Mouse (Mus musculus) lung, embryonic 16.5 days (tissue): Measurements from ENCODE around the gene Pprc1. TPM values are rescaled to one million over a fixed set of nuclear protein-coding genes. Genes with fewer than 3 reads are reported as not detected.

ENCODE experiments used
- ATAC-seq: fragments of 200-750 bp; cut with Nextera tagmentation; 2 replicates; pipeline ENCODE4 v1.8.0; 2017; ENCODE audit warnings: low read depth, mild to moderate bottlenecking, moderate library complexity
- H3K27ac ChIP-seq: fragments of 300-500 bp; sonication (generic); 2 replicates; pipeline ENCODE4 v1.5.1; 2014; ENCODE audit warnings: mild to moderate bottlenecking, control low read depth, low read length
- H3K27me3 ChIP-seq: fragments of 300-500 bp; sonication (generic); 2 replicates; pipeline ENCODE4 v1.6.1; 2014; ENCODE audit warnings: low read depth, low read length, mixed read lengths; ENCODE audit not compliant: control insufficient read depth, insufficient read depth
- H3K36me3 ChIP-seq: fragments of 300-500 bp; sonication (generic); 2 replicates; pipeline ENCODE4 v1.6.1; 2014; ENCODE audit warnings: low read length; ENCODE audit not compliant: control insufficient read depth, insufficient read depth
- H3K4me1 ChIP-seq: fragments of 300-500 bp; sonication (generic); replicated peaks from 2 replicates; pipeline ENCODE4 v1.6.1; 2014; ENCODE audit warnings: low read length, mixed read lengths; ENCODE audit not compliant: control insufficient read depth, insufficient read depth
- H3K4me2 ChIP-seq: fragments of 300-500 bp; sonication (generic); 2 replicates; pipeline ENCODE4 v1.6.1; 2014; ENCODE audit warnings: low read depth, low read length, control low read depth
- H3K4me3 ChIP-seq: fragments of 300-500 bp; sonication (generic); 2 replicates; pipeline ENCODE4 v1.5.1; 2014; ENCODE audit warnings: mild to moderate bottlenecking, low read length, control low read depth
- H3K9ac ChIP-seq: fragments of 300-500 bp; sonication (generic); 2 replicates; pipeline ENCODE4 v1.6.1; 2014; ENCODE audit warnings: low read length, control low read depth
- H3K9me3 ChIP-seq: fragments of 300-500 bp; sonication (generic); 2 replicates; pipeline ENCODE4 v1.6.1; 2016; ENCODE audit warnings: low read length; ENCODE audit not compliant: control insufficient read depth
- WGBS: fragments of 180-500 bp; shearing (Covaris S2); extraction: QIAGEN DNeasy Blood & Tissue Kit; methylation state at CpG from one replicate; pipeline ENCODE4 v1.1.7; 2014; 5-methylcytosine and 5-hydroxymethylcytosine counted together
- polyA plus RNA-seq: library from polyadenylated mRNA; unstranded; fragments of >200 nt; fragmentation: Nextera tagmentation; extraction: Ambion mirVana; gene quantifications from 2 replicates; pipeline ENCODE4 v1.2.1, GENCODE M21; 2015

Gene Pprc1
- polyA plus RNA-seq, 1 experiment from 2014 or later, result 27.0 TPM

DNA sequence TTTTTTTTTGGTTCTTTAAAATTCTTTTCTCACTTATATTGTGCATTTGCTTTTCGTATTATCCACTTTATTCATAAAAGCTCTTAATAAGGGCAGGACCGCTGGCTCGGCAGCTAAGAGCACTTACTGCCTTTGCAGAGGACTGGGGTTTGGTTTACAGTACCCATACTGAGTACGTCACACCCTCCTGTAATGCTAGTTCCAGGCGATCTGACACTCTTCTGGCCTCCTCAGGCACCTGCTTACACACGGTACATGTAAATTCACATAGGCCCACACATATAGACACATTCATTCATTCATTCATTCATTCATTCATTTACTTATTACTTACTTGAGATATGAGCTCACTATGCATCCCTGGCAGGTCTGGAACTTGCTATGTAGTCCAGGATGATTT is 76.2 kb downstream of the Pprc1 start:
- Histone ChIP-seq H3K4me3 (no peak overlapping the region), H3K27me3 (no peaks in the 10 kb centered on the region), H3K4me1 (no peaks in the 10 kb centered on the region), H3K27ac (no peak overlapping the region), H3K36me3 (no peaks in the 10 kb centered on the region), H3K4me2 (no peak overlapping the region), H3K9ac (no peak overlapping the region), H3K9me3 (no peaks in the 10 kb centered on the region)
- 49% methylated on average over 6 of the region's 6 CpGs for WGBS
- 0 out of 2 replicates have a peak, but pooled peaks have one; percentile 51 for ATAC-seq

Other genes with a start within 250 kb of the Pprc1 start
- 1.7 and 1.9 TPM in 2 replicates for gene Kcnip2, start 228.8 kb upstream of the Pprc1 start, polyA plus RNA-seq
- gene Armh3, start 46.4 kb upstream of the Pprc1 start, polyA plus RNA-seq, result 16.9 and 18.0 TPM in 2 replicates
- 10.2 and 11.1 TPM in 2 replicates for gene Hps6, start 41.4 kb upstream of the Pprc1 start, polyA plus RNA-seq
- gene Ldb1, start 328 bp downstream of the Pprc1 start, polyA plus RNA-seq, result 55.3 and 70.7 TPM in 2 replicates
- 59.2 and 66.2 TPM in 2 replicates for gene Nolc1, start 31.0 kb downstream of the Pprc1 start, polyA plus RNA-seq
- gene Elovl3, start 87.0 kb downstream of the Pprc1 start, polyA plus RNA-seq, result 0.10 TPM in 1 of 2 replicates, not detected in the other
- gene Pitx3, start 103.4 kb downstream of the Pprc1 start, polyA plus RNA-seq, result 0.55 TPM in 1 of 2 replicates, not detected in the other
- 45.5 and 47.2 TPM in 2 replicates for gene Gbf1, start 107.6 kb downstream of the Pprc1 start, polyA plus RNA-seq